8 mouse cellular contexts compared by ENCODE assay signal in the genomic region with DNA sequence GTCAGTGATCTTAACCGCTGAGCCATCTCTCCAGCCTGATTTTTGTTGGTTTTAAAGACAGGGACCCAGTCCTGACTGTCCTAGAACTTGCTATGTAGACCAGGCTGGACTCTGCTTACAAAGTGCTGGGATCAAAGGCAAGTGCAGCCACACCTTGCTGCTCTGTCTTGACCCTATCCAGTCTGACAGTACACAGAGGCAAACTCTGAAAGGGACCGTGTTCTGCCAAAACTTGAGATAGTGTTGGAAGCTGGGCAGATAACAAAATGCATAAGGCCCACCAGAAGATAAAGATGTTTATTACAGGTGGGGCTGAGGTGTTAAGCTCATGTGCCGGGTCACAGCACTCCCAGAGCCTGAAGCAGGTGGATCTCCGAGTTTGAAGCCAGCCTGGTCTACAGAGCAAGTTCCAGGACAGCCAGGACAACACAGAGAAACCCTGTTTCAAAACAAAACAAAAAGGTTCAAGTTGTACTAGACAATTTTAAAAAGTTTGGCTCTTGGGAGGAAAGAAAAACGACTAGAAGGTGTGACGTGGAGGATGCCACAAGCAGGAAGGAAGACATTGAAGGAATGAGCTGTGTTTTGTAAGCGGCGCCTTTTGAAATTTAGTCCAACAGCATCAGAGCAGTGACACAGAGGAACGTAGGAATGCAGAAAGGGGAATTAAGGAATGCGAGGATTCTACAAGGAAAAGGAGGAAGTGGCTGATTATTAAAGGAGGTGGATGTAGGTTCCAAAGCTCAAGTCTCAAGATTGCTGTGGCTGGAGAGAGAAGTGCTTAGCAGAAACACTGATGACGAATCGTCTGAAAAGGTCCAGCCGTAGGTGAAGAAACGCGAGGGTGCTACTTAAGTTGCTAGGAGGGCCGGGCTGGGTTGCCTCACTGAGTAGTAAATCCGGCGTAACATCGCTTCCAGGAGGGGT. TPM values are rescaled to one million over a fixed set of nuclear protein-coding genes. Genes with fewer than 3 reads are reported as not detected.
DNase-seq lines count a peak whose midpoint lies in the region; ATAC-seq and TF ChIP-seq lines count a peak whose summit lies in the region.

No protein-coding gene starts in this region.

- no peaks in the 10 kb centered on the region for H3K27me3 ChIP-seq in lung, postnatal 0 days (replicated peaks; ENCODE audit: insufficient read depth, low read length)
- H3K27me3 ChIP-seq in embryonic facial prominence, embryonic 15.5 days = no peaks in the 10 kb centered on the region
- no peaks in the 10 kb centered on the region for H3K27me3 ChIP-seq in limb, embryonic 12.5 days

- peak; percentile 33 for DNase-seq in lung, postnatal 0 days (ENCODE audit: low spot score)
- no peak for DNase-seq in lung, postnatal 14 days
- no peak for DNase-seq in gastrocnemius, postnatal 10 days
- DNase-seq in cerebellum, adult 11 months = no peak

- TF ChIP-seq EP300 in lung, postnatal 0 days (IDR thresholded peaks at IDR 0.05) = no peak

- H3K9ac ChIP-seq in lung, postnatal 0 days (replicated peaks; ENCODE audit: low read depth) = peak overlapping the region; percentile 3; the same call in 1 of the 2 replicates
- peak overlapping the region; percentile 59 for H3K9ac ChIP-seq in embryonic facial prominence, embryonic 15.5 days
- H3K9ac ChIP-seq in limb, embryonic 12.5 days (replicated peaks) = peak overlapping the region; percentile 66

- TF ChIP-seq CTCF in lung, postnatal 0 days (IDR thresholded peaks at IDR 0.05) = no peak

- 10% methylated on average over 19 of the region's 19 CpGs for WGBS in lung, postnatal 0 days
- WGBS in embryonic facial prominence, embryonic 15.5 days = 13% methylated on average over 19 of the region's 19 CpGs
- 15% methylated on average over 19 of the region's 19 CpGs for WGBS in limb, embryonic 12.5 days

- H3K27ac ChIP-seq in lung, postnatal 0 days (ENCODE audit: low read length) = no peak overlapping the region
- H3K27ac ChIP-seq in embryonic facial prominence, embryonic 15.5 days (replicated peaks) = peak overlapping the region; percentile 51; the same call in 1 of the 2 replicates
- peak overlapping the region; percentile 46; the same call in 1 of the 2 replicates for H3K27ac ChIP-seq in limb, embryonic 12.5 days

- H3K4me3 ChIP-seq in lung, postnatal 0 days (ENCODE audit: low read depth, low read length) = peak overlapping the region; percentile 46
- H3K4me3 ChIP-seq in embryonic facial prominence, embryonic 15.5 days (replicated peaks) = peak overlapping the region; percentile 74
- H3K4me3 ChIP-seq in limb, embryonic 12.5 days (replicated peaks) = peak overlapping the region; percentile 62

- H3K4me2 ChIP-seq in lung, postnatal 0 days (replicated peaks; ENCODE audit: low read depth, low read length) = peak overlapping the region; percentile 77
- peak overlapping the region; percentile 84 for H3K4me2 ChIP-seq in embryonic facial prominence, embryonic 15.5 days (replicated peaks)
- H3K4me2 ChIP-seq in limb, embryonic 12.5 days = peak overlapping the region; percentile 85

- H3K4me1 ChIP-seq in lung, postnatal 0 days (ENCODE audit: insufficient read depth, low read depth, low read length) = 0 out of 2 replicates have a peak, but pooled peaks cover 3% of the 10 kb centered on the region
- peaks cover 14% of the 10 kb centered on the region for H3K4me1 ChIP-seq in embryonic facial prominence, embryonic 15.5 days
- H3K4me1 ChIP-seq in limb, embryonic 12.5 days (replicated peaks) = peaks cover 18% of the 10 kb centered on the region

- ATAC-seq in lung, postnatal 0 days = peak; percentile 27
- no peak for ATAC-seq in embryonic facial prominence, embryonic 15.5 days (ENCODE audit: insufficient number of reproducible peaks, low FRiP score, low TSS enrichment, low read depth)
- no peak for ATAC-seq in limb, embryonic 12.5 days (ENCODE audit: insufficient number of reproducible peaks, insufficient read depth, low FRiP score, low TSS enrichment, low read depth)
- 0 out of 2 replicates have a peak, but pooled peaks have one; percentile 8 for ATAC-seq in neutrophil, adult 5-6 weeks (ENCODE audit: extremely low read depth, insufficient number of reproducible peaks, low FRiP score, poor library complexity, severe bottlenecking)
- ATAC-seq in inflammation-experienced regulatory T-cells, adult 6 months = no peak

- H3K9me3 ChIP-seq in lung, postnatal 0 days (ENCODE audit: low read length) = no peaks in the 10 kb centered on the region
- no peaks in the 10 kb centered on the region for H3K9me3 ChIP-seq in embryonic facial prominence, embryonic 15.5 days (replicated peaks)
- H3K9me3 ChIP-seq in limb, embryonic 12.5 days = no peaks in the 10 kb centered on the region

- H3K36me3 ChIP-seq in lung, postnatal 0 days (ENCODE audit: insufficient read depth, low read length) = peaks cover 5% of the 10 kb centered on the region; the same call in 1 of the 2 replicates
- peaks cover 33% of the 10 kb centered on the region for H3K36me3 ChIP-seq in embryonic facial prominence, embryonic 15.5 days
- peaks cover 38% of the 10 kb centered on the region for H3K36me3 ChIP-seq in limb, embryonic 12.5 days

RNA-seq across cellular contexts. Expression of gene Oscp1, which starts 0.9 kb away (rescaled TPM):
- 11.8 and 12.3 TPM in 2 replicates for polyA plus RNA-seq in lung, postnatal 0 days (2015; fragmentation: Nextera tagmentation; extraction: Ambion mirVana)
- polyA plus RNA-seq in embryonic facial prominence, embryonic 15.5 days (2015; fragmentation: Nextera tagmentation; extraction: Ambion mirVana) = 23.3 and 32.0 TPM in 2 replicates
- 18.2 and 19.0 TPM in 2 replicates for polyA plus RNA-seq in limb, embryonic 12.5 days (2016; fragmentation: Nextera tagmentation; extraction: Ambion mirVana)
- 17.4 and 23.7 TPM in 2 replicates for total RNA-seq in neutrophil, adult 5-6 weeks (2017)
- total RNA-seq in gastrocnemius, postnatal 10 days (2021) = 1 to 10 TPM; 2.9 to 3.5 TPM
- polyA plus RNA-seq in inflammation-experienced regulatory T-cells, adult 6 months (2017; shearing (Covaris generic)) = under 1 TPM; 0.24 to 0.66 (median 0.26) TPM

RNA-seq across cellular contexts. Expression of gene Mrps15, which starts 10.7 kb away (rescaled TPM):
- 63.5 and 74.9 TPM in 2 replicates for polyA plus RNA-seq in lung, postnatal 0 days (2015; fragmentation: Nextera tagmentation; extraction: Ambion mirVana)
- 128 and 137 TPM in 2 replicates for polyA plus RNA-seq in embryonic facial prominence, embryonic 15.5 days (2015; fragmentation: Nextera tagmentation; extraction: Ambion mirVana)
- 153 and 162 TPM in 2 replicates for polyA plus RNA-seq in limb, embryonic 12.5 days (2016; fragmentation: Nextera tagmentation; extraction: Ambion mirVana)
- 55.0 and 61.3 TPM in 2 replicates for total RNA-seq in neutrophil, adult 5-6 weeks (2017)
- 10 to 100 TPM; 59.0 to 61.2 TPM for total RNA-seq in gastrocnemius, postnatal 10 days (2021)
- polyA plus RNA-seq in inflammation-experienced regulatory T-cells, adult 6 months (2017; shearing (Covaris generic)) = 10 to 100 TPM; 56.3 to 65.7 (median 64.4) TPM

RNA-seq across cellular contexts. Expression of gene Csf3r, which starts 33.1 kb away (rescaled TPM):
- polyA plus RNA-seq in lung, postnatal 0 days (2015; fragmentation: Nextera tagmentation; extraction: Ambion mirVana) = 3.4 and 3.7 TPM in 2 replicates
- 0.66 and 1.0 TPM in 2 replicates for polyA plus RNA-seq in embryonic facial prominence, embryonic 15.5 days (2015; fragmentation: Nextera tagmentation; extraction: Ambion mirVana)
- 0.33 and 0.39 TPM in 2 replicates for polyA plus RNA-seq in limb, embryonic 12.5 days (2016; fragmentation: Nextera tagmentation; extraction: Ambion mirVana)
- 2,879 and 3,175 TPM in 2 replicates for total RNA-seq in neutrophil, adult 5-6 weeks (2017)
- total RNA-seq in gastrocnemius, postnatal 10 days (2021) = 1 to 10 TPM in 1 of 2 experiments, not detected in 1; 1.1 TPM
- polyA plus RNA-seq in inflammation-experienced regulatory T-cells, adult 6 months (2017; shearing (Covaris generic)) = under 1 TPM in 1 of 3 experiments, not detected in 2; 0.44 TPM

RNA-seq across cellular contexts. Expression of gene Lsm10, which starts 39.0 kb away (rescaled TPM):
- polyA plus RNA-seq in lung, postnatal 0 days (2015; fragmentation: Nextera tagmentation; extraction: Ambion mirVana) = 62.2 and 64.1 TPM in 2 replicates
- polyA plus RNA-seq in embryonic facial prominence, embryonic 15.5 days (2015; fragmentation: Nextera tagmentation; extraction: Ambion mirVana) = 55.4 and 60.6 TPM in 2 replicates
- 43.2 and 44.3 TPM in 2 replicates for polyA plus RNA-seq in limb, embryonic 12.5 days (2016; fragmentation: Nextera tagmentation; extraction: Ambion mirVana)
- total RNA-seq in neutrophil, adult 5-6 weeks (2017) = 19.4 and 29.0 TPM in 2 replicates
- total RNA-seq in gastrocnemius, postnatal 10 days (2021) = 10 to 100 TPM in 1 of 2 experiments, 1 to 10 TPM in 1; 8.0 to 10.8 TPM
- 10 to 100 TPM; 55.6 to 76.5 (median 73.4) TPM for polyA plus RNA-seq in inflammation-experienced regulatory T-cells, adult 6 months (2017; shearing (Covaris generic))

RNA-seq across cellular contexts. Expression of gene Stk40, which starts 46.3 kb away (rescaled TPM):
- polyA plus RNA-seq in lung, postnatal 0 days (2015; fragmentation: Nextera tagmentation; extraction: Ambion mirVana) = 26.7 and 30.6 TPM in 2 replicates
- polyA plus RNA-seq in embryonic facial prominence, embryonic 15.5 days (2015; fragmentation: Nextera tagmentation; extraction: Ambion mirVana) = 37.4 and 38.7 TPM in 2 replicates
- polyA plus RNA-seq in limb, embryonic 12.5 days (2016; fragmentation: Nextera tagmentation; extraction: Ambion mirVana) = 41.1 and 45.2 TPM in 2 replicates
- total RNA-seq in neutrophil, adult 5-6 weeks (2017) = 65.2 and 66.7 TPM in 2 replicates
- total RNA-seq in gastrocnemius, postnatal 10 days (2021) = 10 to 100 TPM; 28.8 to 39.5 TPM
- 10 to 100 TPM; 11.0 to 27.7 (median 16.5) TPM for polyA plus RNA-seq in inflammation-experienced regulatory T-cells, adult 6 months (2017; shearing (Covaris generic))

Comparison
In these comparisons a context has a peak if more than half of its experiments do, and no peak if none do; other contexts are left out.
1. ATAC-seq: peak in lung, postnatal 0 days (single experiment) and neutrophil, adult 5-6 weeks (single experiment); none in embryonic facial prominence, embryonic 15.5 days (single experiment), limb, embryonic 12.5 days (single experiment) and inflammation-experienced regulatory T-cells, adult 6 months (single experiment).
2. H3K9ac ChIP-seq: peak in every context shown above with its lines; median percentile 66 in limb, embryonic 12.5 days; 59 in embryonic facial prominence, embryonic 15.5 days; 3 in lung, postnatal 0 days.
3. Peak in every context shown above with its lines, with median percentiles within 50 percentile points of each other: H3K4me2 ChIP-seq and H3K4me3 ChIP-seq.